Mouse (Mus musculus) neutrophil, adult 83 days (primary cell): ENCODE measurements around the gene Olfr1412. TPM values are rescaled to one million over a fixed set of nuclear protein-coding genes. Genes with fewer than 3 reads are reported as not detected.

Experiments used
- total RNA-seq, 2 experiments: library from RNA; stranded (reverse); gene quantifications; one replicate each; pipeline ENCODE4 v1.2.4; 2023

The Olfr1412 gene
- total RNA-seq = not detected

GRCm38 (mm10) chr1:92585479-92585878 is at the start of gene Olfr1412:
TSS of gene Olfr1412 (plus strand) at chr1:92585779.

GRCm38 (mm10) chr1:92571022-92571421 is 14.6 kb upstream of the Olfr1412 start, which contains the start of gene Olfr1413:
TSS of gene Olfr1413 (plus strand) at chr1:92571322.

GRCm38 (mm10) chr1:92594111-92594510 is 8.5 kb downstream of the Olfr1412 start, which contains the start of gene Olfr1411:
TSS of gene Olfr1411 (plus strand) at chr1:92594411.

GRCm38 (mm10) chr1:92605482-92605881 is 19.9 kb downstream of the Olfr1412 start, which contains the start of gene Olfr1410:
TSS of gene Olfr1410 (plus strand) at chr1:92605782.

GRCm38 (mm10) chr1:92617488-92617887 is 31.9 kb downstream of the Olfr1412 start, which contains the start of gene Olfr12:
TSS of gene Olfr12 (plus strand) at chr1:92617788.

Other genes with a start within 250 kb of the Olfr1412 start
- 10 to 100 TPM; 61.1 to 68.7 TPM for gene Ndufa10, start 111.9 kb upstream of the Olfr1412 start, total RNA-seq
- not detected for gene Olfr1416, start 100.7 kb upstream of the Olfr1412 start, total RNA-seq
- not detected for gene Olfr1415, start 89.7 kb upstream of the Olfr1412 start, total RNA-seq
- not detected for gene Olfr1414, start 67.1 kb upstream of the Olfr1412 start, total RNA-seq
- gene Olfr1413, start 14.5 kb upstream of the Olfr1412 start, total RNA-seq = not detected
- gene Olfr1411, start 8.6 kb downstream of the Olfr1412 start, total RNA-seq = not detected
- not detected for gene Olfr1410, start 20.0 kb downstream of the Olfr1412 start, total RNA-seq
- not detected for gene Olfr12, start 32.0 kb downstream of the Olfr1412 start, total RNA-seq
- gene Cops9, start 56.2 kb downstream of the Olfr1412 start, total RNA-seq = 100 to 1,000 TPM; 116 to 117 TPM
- 1 to 10 TPM; 7.4 to 8.7 TPM for gene Otos, start 63.1 kb downstream of the Olfr1412 start, total RNA-seq
- gene Gpc1, start 245.9 kb downstream of the Olfr1412 start, total RNA-seq = 10 to 100 TPM; 29.9 to 38.4 TPM